Mouse (Mus musculus) adrenal gland (tissue): Measurements from ENCODE around the gene Ect2l.

Experiments used
- intact Hi-C: fragments of 180-260 bp; cut with DNase I; formaldehyde crosslinking; loops from one replicate; pipeline ENCODE4 v1.15.1; 2025
- long read RNA-seq, 2 experiments: library from polyadenylated mRNA; unstranded; transcript quantifications; one replicate each; pipeline ENCODE4 v2.0.0; 2020; ENCODE audit warnings: borderline replicate concordance in 1 of 2; ENCODE audit not compliant: insufficient replicate concordance in 1 of 2

The Ect2l gene
- long read RNA-seq, experiment 1, result 0 reads
- long read RNA-seq, experiment 2, result 0 reads

GRCm38 (mm10) chr10:18210726-18211125 is at the start of gene Ect2l:
Gene Ect2l, minus strand, starts transcription at chr10:18210890.
- intact Hi-C loops, result no loop called here

DNA sequence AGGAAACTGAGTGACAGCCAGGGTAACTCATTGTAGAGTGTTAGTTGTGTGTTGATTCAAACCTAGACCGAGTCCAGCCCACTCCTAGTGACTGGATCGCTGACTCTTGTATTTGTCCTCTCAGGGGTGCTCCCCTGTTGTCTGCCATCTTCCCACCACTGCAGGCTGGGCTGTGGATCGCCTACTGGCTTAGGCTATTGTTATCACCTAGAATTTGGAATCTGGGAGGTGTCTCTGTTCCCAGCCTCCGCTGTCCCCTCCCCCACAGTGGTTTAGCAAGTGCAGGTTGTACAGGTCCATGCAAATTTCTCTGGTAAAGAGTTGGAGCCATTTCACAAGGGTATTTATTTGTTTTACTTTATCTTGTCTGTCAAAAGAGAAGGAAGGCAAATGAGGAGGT is 40.7 kb upstream of the Ect2l start:
- intact Hi-C loops, result no loop called here

DNA sequence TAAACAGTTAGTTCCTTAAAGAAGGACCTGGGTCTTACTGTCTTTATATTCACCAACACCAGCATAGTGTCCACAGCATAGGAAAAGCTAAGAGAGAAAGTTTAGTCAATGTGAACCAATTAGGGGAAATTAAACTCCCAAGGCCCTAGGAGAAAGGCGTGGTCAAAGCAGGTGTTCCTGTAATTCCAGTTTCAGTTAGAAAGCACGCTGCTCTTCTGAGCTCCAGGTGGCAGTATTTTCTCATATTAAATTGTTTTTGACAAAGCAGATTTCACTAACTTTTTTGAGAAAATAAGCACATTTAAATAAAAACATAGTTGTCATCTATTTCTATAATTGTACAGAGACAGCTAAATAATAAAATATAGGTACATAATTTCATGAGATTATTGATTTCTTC is 32.9 kb upstream of the Ect2l start:
- intact Hi-C loops, result loop anchor here (10.0 kb wide), 1 partner anchor 281 kb away; no protein-coding TSS in a partner anchor

- intact Hi-C loops, result loop anchor here (5.0 kb wide), 1 partner anchor 150 kb away; no protein-coding TSS in a partner anchor
Measured at GRCm38 (mm10) chr10:18237191-18237590, 26.5 kb upstream of the Ect2l start.

DNA sequence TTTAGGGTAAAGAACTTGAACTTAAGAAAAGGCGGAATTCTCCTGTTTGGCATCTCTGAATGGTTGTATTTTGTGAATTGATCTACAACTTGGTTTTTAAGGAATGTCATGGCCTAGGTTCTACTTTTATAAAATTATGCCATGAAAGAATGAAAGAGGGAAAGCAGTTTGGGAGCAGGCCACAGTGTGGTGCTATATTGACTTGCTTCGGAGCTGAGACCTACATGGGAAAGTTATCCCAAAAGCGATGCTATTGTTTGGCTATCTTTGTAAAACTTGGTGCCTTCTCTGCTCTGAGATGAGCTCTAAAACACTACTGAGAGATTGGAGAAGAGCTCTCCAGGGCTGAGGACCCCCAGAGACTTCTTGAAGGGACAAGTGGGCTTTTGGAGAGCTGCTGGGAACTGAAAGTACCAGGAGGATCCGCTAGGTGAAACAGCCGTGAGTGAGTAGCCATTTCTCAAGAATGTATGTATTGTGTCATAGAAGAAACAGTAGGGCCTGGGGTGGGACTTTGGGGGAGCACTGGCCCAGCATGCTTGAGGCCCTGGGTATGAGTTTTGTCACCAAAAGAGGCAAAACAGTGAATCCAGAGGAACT is 25.7 kb upstream of the Ect2l start:
- intact Hi-C loops, result loop anchor here (5.0 kb wide), 1 partner anchor 151 kb away; no protein-coding TSS in a partner anchor

DNA sequence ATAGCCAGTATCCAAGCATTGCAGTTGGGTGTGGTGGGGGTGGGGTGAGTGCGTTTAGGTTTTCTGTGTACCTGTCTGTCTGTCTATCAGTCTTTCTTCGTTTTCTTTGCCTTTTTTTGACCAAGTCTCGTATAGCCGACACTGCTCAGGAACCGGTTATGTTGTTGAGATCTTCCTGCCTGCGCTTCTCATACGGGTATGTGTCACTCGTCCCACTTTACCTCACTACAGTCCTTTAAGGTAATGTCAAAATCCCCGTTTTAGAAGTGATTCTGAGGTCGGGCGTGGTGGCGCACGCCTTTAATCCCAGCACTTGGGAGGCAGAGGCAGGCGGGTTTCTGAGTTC is 24.7 kb upstream of the Ect2l start:
- intact Hi-C loops, result loop anchor here (5.0 kb wide), 1 partner anchor 152 kb away; no protein-coding TSS in a partner anchor

GRCm38 (mm10) chr10:18234560-18235401 is 24.1 kb upstream of the Ect2l start, which contains the start of gene Ccdc28a:
Gene Ccdc28a, minus strand, starts transcription at chr10:18234998.
- intact Hi-C loops, result loop anchor here (5.0 kb wide), 1 partner anchor 153 kb away; no protein-coding TSS in a partner anchor

- intact Hi-C loops, result no loop called here
Measured at GRCm38 (mm10) chr10:18233891-18234290, 23.2 kb upstream of the Ect2l start.

GRCm38 (mm10) chr10:18224386-18224785 is 13.7 kb upstream of the Ect2l start:
- intact Hi-C loops, result no loop called here

DNA sequence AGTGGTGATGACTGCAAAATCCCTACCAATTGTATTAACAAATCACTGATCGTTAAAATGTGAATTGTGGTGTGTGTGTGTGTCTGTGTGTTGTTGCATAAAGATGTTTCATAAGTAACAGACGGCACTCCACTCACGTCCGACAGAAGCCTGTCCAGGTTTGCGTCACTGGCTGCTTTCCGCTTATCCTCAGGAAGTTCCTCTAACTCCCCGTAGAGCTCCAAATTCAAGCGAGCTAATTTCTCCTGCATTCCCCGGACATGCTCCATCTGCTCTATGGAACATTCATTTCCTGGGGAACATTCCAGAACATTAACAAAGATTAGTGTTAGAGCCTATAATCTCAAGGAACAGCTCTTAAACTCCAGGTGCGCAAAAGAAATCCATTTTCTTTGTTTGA is 8.7 kb upstream of the Ect2l start:
- intact Hi-C loops, result no loop called here

GRCm38 (mm10) chr10:18214124-18214523 is 3.4 kb upstream of the Ect2l start:
- intact Hi-C loops, result no loop called here

- intact Hi-C loops, result no loop called here
Measured at GRCm38 (mm10) chr10:18213373-18213772, 2.7 kb upstream of the Ect2l start.

DNA sequence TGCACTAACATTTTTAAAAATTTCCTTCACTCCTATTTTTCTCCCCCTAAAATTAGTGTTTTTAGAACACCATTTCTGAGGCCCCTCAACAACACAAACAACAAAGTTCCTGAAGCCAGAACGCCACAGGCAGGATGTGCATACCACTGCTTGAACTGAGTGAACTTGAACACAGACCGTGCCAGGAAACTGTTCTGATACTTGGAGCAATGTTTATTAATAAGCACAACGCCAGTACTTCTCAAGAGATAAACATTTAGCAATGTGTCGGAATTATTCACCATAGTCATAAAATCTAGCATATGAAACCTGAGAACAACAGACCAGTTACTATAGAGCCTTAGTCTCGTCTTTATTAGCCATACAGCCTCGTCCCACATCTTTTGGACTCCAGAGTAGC is 571 bp downstream of the Ect2l start:
- intact Hi-C loops, result no loop called here

- intact Hi-C loops, result no loop called here
Measured at GRCm38 (mm10) chr10:18204067-18204466, 6.6 kb downstream of the Ect2l start.

- intact Hi-C loops, result no loop called here
Measured at GRCm38 (mm10) chr10:18202401-18202800, 8.3 kb downstream of the Ect2l start.

- intact Hi-C loops, result no loop called here
Measured at GRCm38 (mm10) chr10:18200656-18201055, 10.0 kb downstream of the Ect2l start.

GRCm38 (mm10) chr10:18199919-18200318 is 10.8 kb downstream of the Ect2l start:
- intact Hi-C loops, result loop anchor here (10.0 kb wide), 1 partner anchor 325 kb away; no protein-coding TSS in a partner anchor

DNA sequence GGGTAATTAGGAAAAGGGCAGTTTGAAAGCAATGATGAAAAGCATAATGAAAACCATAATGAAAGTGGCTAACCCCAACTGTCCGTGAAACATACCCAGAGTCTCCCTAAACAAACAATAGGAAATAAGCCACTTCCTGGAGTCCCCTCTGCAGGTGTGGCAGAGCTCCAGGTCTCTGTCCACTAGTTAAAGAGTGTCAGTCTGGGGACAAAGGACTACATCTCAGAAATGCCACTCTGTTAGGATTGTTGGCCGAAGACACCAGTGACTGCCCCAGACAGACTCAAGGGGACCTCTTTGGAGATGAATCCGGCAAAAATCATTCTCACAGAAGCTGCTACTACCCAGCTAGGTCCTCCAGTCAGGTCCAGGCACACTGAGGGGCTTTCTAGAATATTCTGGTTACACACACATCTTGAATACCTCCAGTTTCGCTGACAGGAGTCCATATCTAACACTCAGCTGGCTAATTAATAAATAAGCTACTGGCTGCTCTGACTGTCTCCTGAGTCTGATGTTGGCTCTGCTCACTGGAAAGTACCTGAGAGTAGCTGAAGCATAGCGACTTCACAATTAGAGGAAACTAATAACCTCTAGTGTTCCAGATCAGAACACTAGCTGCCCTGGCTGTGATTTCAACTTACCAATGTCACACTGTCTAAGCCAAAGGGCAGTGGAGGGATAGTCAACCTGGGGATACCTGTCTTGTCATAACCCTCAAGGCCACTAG is 12.2 kb downstream of the Ect2l start:
- intact Hi-C loops, result loop anchor here (10.0 kb wide), 1 partner anchor 324 kb away; no protein-coding TSS in a partner anchor

- intact Hi-C loops, result loop anchor here (1.0 to 10.0 kb wide), 3 partner anchors 143 to 464 kb away; partner anchors contain the start of gene Reps1
Measured at GRCm38 (mm10) chr10:18197206-18197979, 13.3 kb downstream of the Ect2l start.

GRCm38 (mm10) chr10:18194737-18195141 is 16.0 kb downstream of the Ect2l start:
- intact Hi-C loops, result loop anchor here (10.0 kb wide), 1 partner anchor 320 kb away; no protein-coding TSS in a partner anchor
